Mouse (Mus musculus) layer of hippocampus, postnatal 14 days (tissue): ENCODE measurements around the gene Nlrc5. TPM values are rescaled to one million over a fixed set of nuclear protein-coding genes. Genes with fewer than 3 reads are reported as not detected.

Experiments used
- DNase-seq, 2 experiments: peaks; one replicate each; pipeline ENCODE4 v3.0.0; 2021 to 2022; ENCODE audit warnings: low spot score in 2 of 2, mixed read lengths in 1 of 2
- total RNA-seq, 2 experiments: library from RNA; stranded (reverse); gene quantifications; 2 replicates each; pipeline ENCODE4 v1.2.3; 2021

The Nlrc5 gene
- total RNA-seq, 2 experiments from 2014 or later, result 0.35 to 0.45 TPM

GRCm38 (mm10) chr8:94456071-94456470, 21.9 kb downstream of the Nlrc5 start:
- no peak for DNase-seq

- DNase-seq, result no peak
Measured at GRCm38 (mm10) chr8:94458567-94458966, 24.4 kb downstream of the Nlrc5 start.

- no peak for DNase-seq
Measured at GRCm38 (mm10) chr8:94469656-94470055, 35.5 kb downstream of the Nlrc5 start.

GRCm38 (mm10) chr8:94470794-94471193, 36.6 kb downstream of the Nlrc5 start:
- DNase-seq, result no peak

- no peak for DNase-seq
Measured at GRCm38 (mm10) chr8:94471281-94471680, 37.1 kb downstream of the Nlrc5 start.

DNA sequence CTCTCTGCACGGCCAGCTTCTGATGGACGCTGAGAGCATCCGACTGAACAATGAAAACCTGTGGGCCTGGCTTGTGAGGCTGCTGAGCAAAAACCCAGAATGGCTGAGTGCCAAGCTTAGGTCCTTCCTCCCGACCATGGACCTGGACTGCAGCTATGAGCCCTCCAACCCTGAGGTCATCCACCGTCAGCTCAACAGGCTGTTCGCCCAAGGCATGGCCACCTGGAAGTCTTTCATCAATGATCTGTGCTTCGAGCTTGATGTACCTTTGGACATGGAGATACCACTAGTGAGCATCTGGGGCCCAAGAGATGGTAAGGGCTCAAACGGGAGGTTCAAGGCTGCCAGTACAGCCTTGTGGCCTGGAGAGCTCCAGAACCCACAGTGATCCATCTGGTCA, 38.6 kb downstream of the Nlrc5 start:
- no peak for DNase-seq

DNA sequence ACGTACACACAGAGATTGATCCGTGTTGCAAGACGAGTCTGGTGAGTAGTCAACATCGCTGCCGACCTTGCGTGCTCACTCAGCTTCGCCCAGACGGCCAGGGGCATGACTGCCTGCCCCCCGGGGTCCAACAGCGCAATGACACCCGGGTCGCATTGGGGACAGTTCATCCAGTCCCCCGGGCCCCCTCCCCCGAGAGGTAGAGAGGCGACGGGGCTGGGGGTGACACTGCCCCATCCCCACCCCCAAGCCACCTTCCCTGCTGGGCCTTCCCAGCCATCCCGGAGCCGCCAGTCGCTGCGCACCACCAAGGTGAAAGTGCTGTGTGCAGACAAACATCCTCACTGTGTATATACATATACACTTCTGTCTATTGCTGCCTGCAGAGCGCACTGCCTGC, 39.3 kb downstream of the Nlrc5 start:
- no peak for DNase-seq

GRCm38 (mm10) chr8:94475786-94476185, 41.6 kb downstream of the Nlrc5 start:
- DNase-seq, result no peak

DNA sequence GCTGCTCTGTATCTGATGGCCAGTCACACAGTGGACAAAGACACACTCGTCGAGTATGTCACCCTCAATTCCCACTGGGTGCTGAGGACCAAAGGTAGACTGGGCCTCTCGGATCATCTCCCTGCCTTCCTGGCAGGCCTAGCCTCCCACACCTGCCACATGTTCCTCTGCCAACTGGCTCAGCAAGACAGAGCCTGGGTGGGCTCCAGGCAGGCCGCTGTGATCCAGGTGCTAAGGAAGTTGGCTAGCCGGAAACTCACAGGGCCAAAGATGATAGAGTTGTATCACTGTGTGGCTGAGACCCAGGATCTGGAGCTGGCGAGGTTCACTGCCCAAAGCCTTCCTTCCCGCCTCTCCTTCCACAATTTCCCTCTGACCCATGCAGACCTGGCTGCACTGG, 42.7 kb downstream of the Nlrc5 start:
- no peak for DNase-seq

- DNase-seq, result no peak
Measured at GRCm38 (mm10) chr8:94482051-94482450, 47.9 kb downstream of the Nlrc5 start.

GRCm38 (mm10) chr8:94485288-94485687, 51.1 kb downstream of the Nlrc5 start:
- no peak for DNase-seq

DNA sequence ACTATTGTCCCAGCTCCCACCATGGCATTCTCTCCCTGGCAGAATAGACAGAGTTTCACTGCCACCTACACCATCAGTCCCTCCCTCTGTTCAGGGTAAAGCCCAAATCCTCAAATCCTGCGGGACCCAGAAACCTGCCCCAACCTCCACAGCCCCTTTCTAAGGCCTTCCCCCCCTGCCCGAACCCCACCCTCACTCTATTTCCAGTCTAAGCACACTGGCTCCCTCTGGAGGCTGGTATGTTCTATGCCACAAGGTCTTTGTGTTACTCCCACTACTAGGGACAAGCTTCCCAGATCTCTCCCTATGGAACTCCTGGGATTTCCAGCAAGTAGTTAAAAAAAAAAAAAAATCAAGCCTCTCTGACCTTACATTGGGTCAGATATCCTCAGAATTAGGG, 51.7 kb downstream of the Nlrc5 start:
- DNase-seq, result peak in 1 of 2 experiments; percentile 52

- no peak for DNase-seq
Measured at GRCm38 (mm10) chr8:94488016-94488415, 53.9 kb downstream of the Nlrc5 start.

GRCm38 (mm10) chr8:94489809-94490483, 55.8 kb downstream of the Nlrc5 start:
- no peak for DNase-seq

DNA sequence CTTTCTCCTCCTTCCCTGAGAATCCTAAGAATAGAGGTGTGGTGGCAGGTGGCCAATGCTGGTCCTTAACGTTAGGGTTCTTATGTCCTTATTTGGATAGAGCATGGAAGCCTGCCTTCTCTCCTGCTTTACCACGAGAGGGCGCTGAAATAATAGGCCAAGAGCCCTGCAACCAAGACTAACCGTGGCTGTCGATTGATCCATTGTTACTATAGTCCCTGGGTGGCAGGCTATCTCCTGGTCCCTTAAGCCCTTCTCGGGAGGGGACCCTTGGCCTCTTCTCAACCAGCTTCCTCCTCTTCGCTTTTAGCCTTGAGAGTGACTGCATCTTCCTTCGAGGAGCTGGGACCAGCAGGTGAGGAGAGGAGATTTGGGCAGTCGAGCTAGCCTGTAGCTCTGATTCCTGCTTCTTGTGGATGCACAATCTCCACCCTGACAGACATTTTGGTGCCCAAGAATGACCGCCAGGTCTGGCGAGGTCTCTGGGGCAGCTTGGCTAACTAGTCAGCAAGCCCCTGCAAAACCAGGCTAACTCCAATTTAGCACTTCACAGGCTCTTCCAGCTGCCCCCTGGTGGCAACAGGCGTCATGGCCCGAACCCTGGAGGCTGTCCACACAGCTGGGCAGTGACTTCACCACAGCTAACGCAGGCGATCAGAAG, 58.0 kb downstream of the Nlrc5 start:
- peak; percentile 70 to 74 for DNase-seq

DNA sequence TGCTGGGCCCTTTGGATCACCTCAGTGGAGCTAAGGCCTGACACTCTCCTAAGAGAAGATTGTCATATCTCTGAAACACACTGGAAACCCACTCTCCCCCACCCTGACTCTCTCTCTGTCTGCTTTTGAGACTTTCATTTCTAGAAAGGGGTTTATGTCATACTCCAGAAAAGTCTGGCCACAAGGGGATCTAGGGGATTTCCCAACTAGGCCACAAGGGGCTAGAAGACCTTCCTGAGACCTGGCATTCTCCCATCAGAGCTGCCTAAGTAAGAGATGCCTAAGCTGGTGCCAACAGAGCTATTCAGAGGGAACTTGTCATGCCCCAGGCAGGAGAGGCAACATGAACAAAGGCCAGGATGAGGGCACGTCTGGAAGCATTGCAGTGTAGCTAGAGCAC, 59.1 kb downstream of the Nlrc5 start:
- no peak for DNase-seq

GRCm38 (mm10) chr8:94515430-94516208, 81.5 kb downstream of the Nlrc5 start:
- DNase-seq, result no peak

GRCm38 (mm10) chr8:94516209-94516593, 82.0 kb downstream of the Nlrc5 start:
- DNase-seq, result no peak

- DNase-seq, result no peak
Measured at GRCm38 (mm10) chr8:94516766-94517165, 82.6 kb downstream of the Nlrc5 start.

DNA sequence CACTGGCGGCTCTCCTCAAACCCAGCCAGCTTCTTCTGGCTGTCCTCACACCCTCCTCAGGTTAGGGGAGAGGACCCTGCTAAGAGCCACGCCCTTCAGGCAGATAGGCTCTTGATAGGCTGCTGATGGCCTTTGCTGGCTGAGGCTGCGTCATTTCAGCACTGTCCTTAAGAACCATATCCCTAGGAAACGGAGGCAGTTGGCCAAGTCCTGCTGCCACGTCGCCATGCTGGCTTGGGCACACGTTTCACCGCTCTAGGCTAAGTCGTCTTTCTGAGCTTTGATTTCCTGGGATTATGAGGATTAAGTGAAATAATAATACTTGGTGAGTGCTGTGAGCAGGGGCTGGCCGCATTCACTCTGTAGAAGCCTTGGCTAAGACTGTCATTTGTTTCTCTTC, 84.2 kb downstream of the Nlrc5 start:
- no peak for DNase-seq

DNA sequence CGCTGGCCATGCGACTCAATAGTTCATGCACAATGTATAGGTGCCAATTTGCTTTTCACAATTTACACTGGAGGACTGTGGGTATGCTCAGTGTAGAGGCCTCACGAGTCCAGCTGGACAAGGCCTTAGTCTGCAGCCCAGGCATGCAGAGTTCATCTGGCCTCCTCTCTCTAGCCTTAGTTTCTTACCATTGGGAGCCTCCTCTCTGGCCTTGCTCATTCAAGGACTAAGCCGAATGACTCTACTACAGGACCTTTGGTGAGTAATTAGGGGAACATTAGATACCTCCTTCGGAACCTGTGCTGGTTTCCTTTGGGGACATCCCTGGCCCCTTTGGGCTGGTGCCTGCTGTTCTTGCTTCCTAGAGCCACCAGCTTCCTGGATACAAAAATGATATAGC, 84.9 kb downstream of the Nlrc5 start:
- no peak for DNase-seq

DNA sequence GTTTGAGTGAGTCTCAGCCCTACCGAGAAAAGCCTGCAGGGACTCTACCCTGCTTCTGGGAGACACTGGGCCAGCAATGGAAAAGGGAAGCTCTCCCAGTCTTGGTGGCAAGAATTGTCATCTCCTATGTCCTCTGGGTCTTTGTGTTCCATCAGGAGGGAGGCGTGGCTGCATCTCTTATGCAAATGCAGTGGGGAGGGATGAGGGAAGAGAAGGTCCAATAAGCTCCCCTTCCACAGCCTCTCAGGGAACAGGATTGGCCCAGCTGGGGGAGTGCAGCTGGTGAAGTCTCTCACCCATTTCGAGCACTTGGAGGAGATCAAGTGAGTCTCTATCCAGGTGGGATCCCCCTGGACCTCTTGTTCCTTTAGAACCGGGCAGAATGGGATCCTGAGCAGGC, 87.3 kb downstream of the Nlrc5 start:
- no peak for DNase-seq
